Mouse (Mus musculus) kidney, embryonic 14.5 days (tissue): ENCODE measurements at regions not wholly inside any gene's neighbourhood (a gene's known extent, or its start where the extent isn't known, plus 50 kb on each side); places are given as distances from the start of the nearest gene placed in this dataset.
"Not testable (repeated sequence)": the region's sequence is repeated elsewhere in the genome, so short reads cannot be mapped to it uniquely, and the experiment has no call there.

Source experiments
- ATAC-seq: fragments of 200-750 bp; cut with Nextera tagmentation; 2 replicates; pipeline ENCODE4 v1.8.0; 2017; ENCODE audit warnings: moderate number of reproducible peaks, mild to moderate bottlenecking, moderate TSS enrichment, moderate library complexity; ENCODE audit not compliant: low FRiP score, low TSS enrichment
- H3K27ac ChIP-seq: fragments of 300-500 bp; sonication (generic); 2 replicates; pipeline ENCODE4 v1.5.1; 2014; ENCODE audit warnings: low read depth, mild to moderate bottlenecking, low read length, moderate library complexity, mixed read lengths
- H3K27me3 ChIP-seq: fragments of 300-500 bp; sonication (generic); 2 replicates; pipeline ENCODE4 v1.6.1; 2014; ENCODE audit warnings: mild to moderate bottlenecking, low read length; ENCODE audit not compliant: control insufficient read depth, insufficient read depth
- H3K36me3 ChIP-seq: fragments of 300-500 bp; sonication (generic); 2 replicates; pipeline ENCODE4 v1.6.1; 2014; ENCODE audit warnings: low read length, mixed read lengths; ENCODE audit not compliant: control insufficient read depth, insufficient read depth
- H3K4me1 ChIP-seq: fragments of 300-500 bp; sonication (generic); 2 replicates; pipeline ENCODE4 v1.6.1; 2014; ENCODE audit warnings: low read length, mixed read lengths; ENCODE audit not compliant: control insufficient read depth, insufficient read depth
- H3K4me2 ChIP-seq: fragments of 300-500 bp; sonication (generic); replicated peaks from 2 replicates; pipeline ENCODE4 v1.6.1; 2014; ENCODE audit warnings: low read depth, mild to moderate bottlenecking, low read length
- H3K4me3 ChIP-seq: fragments of 300-500 bp; sonication (generic); 2 replicates; pipeline ENCODE4 v1.5.1; 2014; ENCODE audit warnings: mild to moderate bottlenecking, low read length
- H3K9ac ChIP-seq: fragments of 300-500 bp; sonication (generic); 2 replicates; pipeline ENCODE4 v1.6.1; 2014; ENCODE audit warnings: low read depth, mild to moderate bottlenecking, low read length, moderate library complexity
- H3K9me3 ChIP-seq: fragments of 300-500 bp; sonication (generic); 2 replicates; pipeline ENCODE4 v1.6.1; 2016; ENCODE audit warnings: low read length; ENCODE audit not compliant: control insufficient read depth
- WGBS: fragments of 180-500 bp; shearing (Covaris S2); extraction: QIAGEN DNeasy Blood & Tissue Kit; methylation state at CpG from one replicate; pipeline ENCODE4 v1.1.7; 2014; 5-methylcytosine and 5-hydroxymethylcytosine counted together

- ATAC-seq = no peak
- no peak overlapping the region for H3K4me2 ChIP-seq
- whole genome bisulfite sequencing = 59% methylated on average over 3 of the region's 3 CpGs
Measured at GRCm38 (mm10) chr5:5838767-5839166, 89.6 kb upstream of the Steap1 start.

GRCm38 (mm10) chr5:5822666-5823065 is 73.5 kb upstream of the Steap1 start:
- H3K4me2 ChIP-seq, H3K9me3 ChIP-seq, H3K27me3 ChIP-seq, H3K36me3 ChIP-seq, H3K4me1 ChIP-seq, H3K4me3 ChIP-seq, H3K9ac ChIP-seq, H3K27ac ChIP-seq, ATAC-seq: not testable (repeated sequence)
- WGBS = 90% methylated on average over 9 of the region's 9 CpGs

More at GRCm38 (mm10) chr5:5838767-5839166, 89.6 kb upstream of the Steap1 start:
- H3K36me3 ChIP-seq = no peaks in the 10 kb centered on the region
- H3K4me1 ChIP-seq = no peaks in the 10 kb centered on the region
- H3K4me3 ChIP-seq = no peak overlapping the region
- H3K9me3 ChIP-seq = no peaks in the 10 kb centered on the region
- H3K27me3 ChIP-seq = no peaks in the 10 kb centered on the region
- H3K27ac ChIP-seq = no peak overlapping the region
- no peak overlapping the region for H3K9ac ChIP-seq
